Mouse (Mus musculus): ENCODE measurements around the gene Tsfm. TPM values are rescaled to one million over a fixed set of nuclear protein-coding genes. Genes with fewer than 3 reads are reported as not detected.

Tsfm gene
- total and polyA plus RNA-seq, 2 experiments from 2014 or later: 52.1 to 55.6 TPM

- peaks cover 21% of the 10 kb centered on the region for H3K4me1 ChIP-seq (ENCODE audit: insufficient read depth)
- WGBS: 80% methylated on average over 5 of the region's 5 CpGs
- ATAC-seq (no peak), DNase-seq (no peak)
- H3K36me3 ChIP-seq (ENCODE audit: insufficient read depth): peaks cover 20% of the 10 kb centered on the region
- H3K4me2 ChIP-seq (ENCODE audit: low read depth): no peak overlapping the region
- TF ChIP-seq CTCF (IDR thresholded peaks at IDR 0.05; ENCODE audit: low read depth): no peak
- no peaks in the 10 kb centered on the region for H3K27me3 ChIP-seq (ENCODE audit: insufficient read depth, low read length)
- H3K4me3 ChIP-seq (ENCODE audit: low read depth, low read length): no peak overlapping the region
- no peak overlapping the region for H3K9ac ChIP-seq
- H3K9me3 ChIP-seq (ENCODE audit: low read length): no peaks in the 10 kb centered on the region
- H3K27ac ChIP-seq (ENCODE audit: low read depth, low read length): no peak overlapping the region
Measured at GRCm38 (mm10) chr10:126988513-126989165, 42.0 kb downstream of the Tsfm start.

GRCm38 (mm10) chr10:126987183-126988118 lies 43.2 kb downstream of the Tsfm start:
- H3K27ac ChIP-seq (ENCODE audit: low read depth, low read length): no peak overlapping the region
- no peaks in the 10 kb centered on the region for H3K27me3 ChIP-seq (ENCODE audit: insufficient read depth, low read length)
- WGBS: 60% methylated on average over 8 of the region's 8 CpGs
- no peak overlapping the region for H3K4me3 ChIP-seq (ENCODE audit: low read depth, low read length)
- no peak for DNase-seq
- TF ChIP-seq CTCF (IDR thresholded peaks at IDR 0.05; ENCODE audit: low read depth): no peak
- H3K9ac ChIP-seq: no peak overlapping the region
- 0 out of 2 replicates have a peak, but pooled peaks cover 8% of the 10 kb centered on the region for H3K36me3 ChIP-seq (ENCODE audit: insufficient read depth)
- no peak overlapping the region for H3K4me2 ChIP-seq (ENCODE audit: low read depth)
- no peaks in the 10 kb centered on the region for H3K9me3 ChIP-seq (ENCODE audit: low read length)
- peaks cover 30% of the 10 kb centered on the region for H3K4me1 ChIP-seq (ENCODE audit: insufficient read depth)
- no peak for ATAC-seq

DNA sequence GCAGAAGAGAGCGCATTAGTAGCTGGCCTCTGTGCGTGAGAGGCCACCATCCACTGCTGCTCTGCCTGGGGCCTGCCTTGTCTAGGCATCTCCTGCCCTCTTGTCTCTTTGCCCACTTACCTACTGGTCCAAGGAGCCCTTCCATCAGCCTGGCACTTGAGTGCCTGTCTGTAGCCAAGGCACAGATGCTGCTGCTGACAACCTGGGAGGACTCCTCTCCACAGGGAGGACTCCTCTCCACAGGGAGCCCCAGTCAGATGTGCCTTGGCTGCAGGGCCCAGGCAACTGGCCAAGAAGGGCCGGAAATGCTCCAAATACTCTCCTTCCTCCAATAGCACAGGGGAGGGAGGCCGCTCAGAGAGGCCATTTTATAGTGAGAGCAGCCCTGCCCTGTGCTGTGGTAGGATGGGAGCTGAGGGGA lies 44.1 kb downstream of the Tsfm start:
- Histone ChIP-seq H3K27me3 (ENCODE audit: insufficient read depth, low read length) (no peaks in the 10 kb centered on the region), H3K4me2 (ENCODE audit: low read depth) (no peak overlapping the region), H3K4me3 (ENCODE audit: low read depth, low read length) (no peak overlapping the region), H3K27ac (ENCODE audit: low read depth, low read length) (no peak overlapping the region), H3K9ac (no peak overlapping the region), H3K36me3 (ENCODE audit: insufficient read depth) (0 out of 2 replicates have a peak, but pooled peaks cover under 1% of the 10 kb centered on the region), H3K9me3 (ENCODE audit: low read length) (no peaks in the 10 kb centered on the region), H3K4me1 (ENCODE audit: insufficient read depth) (peaks cover 39% of the 10 kb centered on the region)
- WGBS: 39% methylated on average over 4 of the region's 4 CpGs
- peak; percentile 69 for DNase-seq
- ATAC-seq: peak; percentile 57
- TF ChIP-seq CTCF (IDR thresholded peaks at IDR 0.05; ENCODE audit: low read depth): no peak

GRCm38 (mm10) chr10:126985579-126985978 lies 45.1 kb downstream of the Tsfm start:
- no peaks in the 10 kb centered on the region for H3K36me3 ChIP-seq (ENCODE audit: insufficient read depth)
- H3K4me2 ChIP-seq (ENCODE audit: low read depth): no peak overlapping the region
- no peaks in the 10 kb centered on the region for H3K9me3 ChIP-seq (ENCODE audit: low read length)
- WGBS: 91% methylated on average over 9 of the region's 9 CpGs
- DNase-seq (no peak), ATAC-seq (no peak)
- no peak overlapping the region for H3K9ac ChIP-seq
- no peak overlapping the region for H3K27ac ChIP-seq (ENCODE audit: low read depth, low read length)
- no peaks in the 10 kb centered on the region for H3K27me3 ChIP-seq (ENCODE audit: insufficient read depth, low read length)
- peaks cover 42% of the 10 kb centered on the region for H3K4me1 ChIP-seq (ENCODE audit: insufficient read depth)
- no peak for TF ChIP-seq CTCF (IDR thresholded peaks at IDR 0.05; ENCODE audit: low read depth)
- H3K4me3 ChIP-seq (ENCODE audit: low read depth, low read length): no peak overlapping the region

- H3K36me3 ChIP-seq (ENCODE audit: insufficient read depth): no peaks in the 10 kb centered on the region
- 0 out of 2 replicates have a peak overlapping the region, but pooled peaks have one; percentile 6 for H3K4me2 ChIP-seq (ENCODE audit: low read depth)
- 61% methylated on average over 4 of the region's 4 CpGs for WGBS
- no peaks in the 10 kb centered on the region for H3K9me3 ChIP-seq (ENCODE audit: low read length)
- no peak for TF ChIP-seq CTCF (IDR thresholded peaks at IDR 0.05; ENCODE audit: low read depth)
- H3K4me1 ChIP-seq (ENCODE audit: insufficient read depth): peaks cover 42% of the 10 kb centered on the region
- 0 out of 2 replicates have a peak overlapping the region, but pooled peaks have one; percentile 15 for H3K27ac ChIP-seq (ENCODE audit: low read depth, low read length)
- DNase-seq: no peak
- no peak for ATAC-seq
- no peak overlapping the region for H3K4me3 ChIP-seq (ENCODE audit: low read depth, low read length)
- H3K9ac ChIP-seq: no peak overlapping the region
- no peaks in the 10 kb centered on the region for H3K27me3 ChIP-seq (ENCODE audit: insufficient read depth, low read length)
Measured at GRCm38 (mm10) chr10:126985127-126985526, 45.5 kb downstream of the Tsfm start.

- H3K27me3 ChIP-seq (ENCODE audit: insufficient read depth, low read length): no peaks in the 10 kb centered on the region
- peak overlapping the region; percentile 29; the same call in 1 of the 2 replicates for H3K27ac ChIP-seq (ENCODE audit: low read depth, low read length)
- ATAC-seq (no peak), DNase-seq (peak; percentile 35)
- TF ChIP-seq CTCF (IDR thresholded peaks at IDR 0.05; ENCODE audit: low read depth): 0 out of 2 replicates have a peak, but pooled peaks have one; percentile 5
- H3K36me3 ChIP-seq (ENCODE audit: insufficient read depth): no peaks in the 10 kb centered on the region
- H3K4me3 ChIP-seq (ENCODE audit: low read depth, low read length): no peak overlapping the region
- peaks cover 42% of the 10 kb centered on the region for H3K4me1 ChIP-seq (ENCODE audit: insufficient read depth)
- no peaks in the 10 kb centered on the region for H3K9me3 ChIP-seq (ENCODE audit: low read length)
- H3K4me2 ChIP-seq (ENCODE audit: low read depth): 0 out of 2 replicates have a peak overlapping the region, but pooled peaks have one; percentile 6
- H3K9ac ChIP-seq: peak overlapping the region; percentile 14; the same call in 1 of the 2 replicates
- WGBS: 18% methylated on average over 5 of the region's 5 CpGs
Measured at GRCm38 (mm10) chr10:126984189-126985004, 46.2 kb downstream of the Tsfm start.
